Mouse (Mus musculus) thymus, postnatal 10 days (tissue): ENCODE results near the gene Fcnb.

ENCODE experiments used
- DNase-seq, 2 experiments: peaks; one replicate each; pipeline ENCODE4 v3.0.0; 2021; ENCODE audit warnings: low spot score in 2 of 2

The Fcnb gene

DNA sequence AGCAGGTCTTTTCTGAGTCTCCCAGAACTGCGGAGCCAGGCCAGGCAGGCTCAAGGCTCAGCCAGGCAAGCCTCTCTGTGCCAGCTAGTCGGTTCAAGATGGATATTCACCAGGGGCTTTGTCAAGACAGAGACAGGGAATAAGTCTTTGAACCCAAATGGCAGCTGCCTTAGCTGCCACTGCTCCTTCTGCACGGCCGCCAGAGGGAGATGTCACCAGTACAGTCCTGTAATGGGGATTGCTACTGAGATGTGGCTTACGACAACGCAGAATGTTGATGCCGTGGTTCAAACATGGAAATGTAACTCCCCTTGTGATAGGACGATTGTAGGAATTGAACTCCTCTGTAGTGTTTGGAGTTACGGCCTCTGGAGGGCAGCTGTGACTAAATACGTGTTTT, 1.4 kb upstream of the Fcnb start:
- DNase-seq, result no peak

DNA sequence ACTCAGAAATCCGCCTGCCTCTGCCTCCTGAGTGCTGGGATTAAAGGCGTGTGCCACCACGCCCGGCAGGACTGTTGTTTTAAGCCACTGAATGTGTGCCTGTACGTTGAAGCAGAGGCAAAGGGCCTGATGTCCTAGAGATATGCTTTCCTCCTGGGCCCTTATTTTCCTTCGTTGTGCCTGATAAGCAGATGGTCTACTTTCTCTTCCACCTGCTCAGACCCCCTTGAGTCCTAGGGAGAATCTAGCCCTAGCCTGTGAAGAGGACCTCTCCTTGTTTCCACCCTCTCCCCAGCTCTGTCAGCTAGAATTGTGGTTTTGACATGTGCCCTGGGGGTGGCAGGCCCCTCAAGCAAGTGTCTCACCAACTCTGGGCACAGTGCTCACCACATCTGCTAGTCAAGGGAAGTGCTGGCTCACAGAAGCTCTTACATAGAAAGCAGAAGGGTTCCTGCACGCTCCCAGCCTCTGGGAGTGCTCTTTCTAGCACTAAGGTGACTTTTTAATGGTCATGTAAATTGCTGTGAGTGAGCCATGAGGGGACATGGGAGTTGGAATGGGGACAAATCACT, 9.0 kb downstream of the Fcnb start:
- DNase-seq, result no peak

DNA sequence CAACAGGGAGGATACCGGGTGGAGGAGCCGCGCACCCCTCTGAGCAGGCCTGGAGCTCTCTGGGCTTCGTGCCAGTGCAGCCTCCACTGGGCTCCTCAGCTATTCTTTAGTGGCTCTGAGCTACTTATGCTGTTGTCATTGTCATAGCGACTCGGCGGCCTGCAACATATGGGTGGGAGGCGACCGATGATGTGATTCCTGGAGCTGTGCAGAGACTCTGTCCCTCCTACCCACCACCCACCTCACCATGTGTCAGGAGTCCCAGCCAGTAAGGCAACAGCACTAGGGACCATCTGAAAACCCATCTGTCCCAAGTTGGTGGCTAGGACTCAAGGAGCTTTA, 16.2 kb downstream of the Fcnb start:
- DNase-seq, result no peak

DNA sequence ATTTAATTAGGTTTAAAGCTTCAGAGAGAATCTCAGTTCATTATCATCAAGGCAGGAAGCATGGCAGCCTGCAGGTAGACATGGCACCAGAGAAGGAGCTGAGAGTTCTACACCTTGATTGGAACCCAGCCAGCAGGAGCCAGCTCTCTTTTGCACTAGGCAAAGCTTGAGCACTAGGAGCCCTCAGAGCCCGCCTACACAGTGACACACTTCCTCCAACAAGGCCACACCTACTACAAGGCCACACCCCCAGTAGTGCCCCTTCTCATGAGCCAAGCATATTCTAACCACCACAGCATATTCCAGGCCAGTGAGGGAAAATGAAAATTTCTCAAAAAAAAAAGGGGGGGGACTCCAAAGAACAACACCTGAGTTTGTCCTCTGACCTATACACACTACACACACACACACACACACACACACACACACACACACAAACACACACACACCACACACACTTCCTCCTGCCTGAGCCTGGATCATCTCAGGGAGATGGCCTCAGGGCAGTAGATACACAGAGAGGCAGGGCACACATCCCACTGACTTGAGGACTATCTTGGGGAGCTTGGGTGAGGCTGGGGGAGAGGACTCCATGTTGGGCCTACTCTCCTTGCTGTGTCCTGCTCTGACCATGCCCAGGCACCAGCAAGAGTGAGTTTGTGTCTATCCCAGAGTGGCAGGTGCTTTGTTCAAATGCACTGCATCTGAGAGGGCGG, 16.7 kb downstream of the Fcnb start:
- DNase-seq, result no peak

DNA sequence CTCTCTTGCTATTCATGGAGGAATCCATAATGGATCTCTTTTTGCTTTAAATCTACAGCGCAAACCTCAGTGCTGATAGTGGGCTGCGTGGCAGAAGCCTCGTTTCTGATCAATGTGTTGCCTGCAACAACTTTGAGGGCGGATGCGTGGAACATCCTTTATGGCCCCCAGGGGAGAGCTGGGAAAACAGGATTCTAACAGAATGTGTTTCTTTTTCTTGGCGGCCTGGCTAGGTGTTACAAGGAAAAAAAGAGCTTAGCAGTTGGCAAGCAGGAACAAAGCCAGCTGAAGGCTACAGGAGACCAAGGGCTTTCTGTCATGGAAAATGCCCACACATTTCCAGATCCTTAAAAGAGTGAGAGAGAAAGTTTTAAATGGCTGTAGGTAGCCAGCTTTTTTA, 17.5 kb downstream of the Fcnb start:
- no peak for DNase-seq

DNA sequence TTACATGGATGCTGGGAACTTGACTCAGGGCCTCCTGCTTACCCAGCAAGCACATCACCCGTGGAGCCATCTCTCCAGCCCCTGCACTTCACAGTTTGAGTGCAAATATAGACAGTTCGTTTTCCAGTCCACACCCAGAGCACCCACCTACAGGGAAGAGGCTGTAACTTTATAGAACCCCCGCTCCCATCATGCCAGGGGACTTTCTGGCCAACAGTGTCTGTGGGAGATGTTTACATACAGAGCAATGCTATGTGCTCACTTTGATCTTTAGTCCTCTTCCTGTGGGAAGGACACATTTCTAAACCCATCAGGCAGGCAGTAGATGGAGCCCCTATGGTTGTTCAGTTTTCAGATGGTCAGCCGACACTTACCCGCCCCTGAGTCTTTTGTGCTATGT, 18.0 kb downstream of the Fcnb start:
- DNase-seq, result no peak

DNA sequence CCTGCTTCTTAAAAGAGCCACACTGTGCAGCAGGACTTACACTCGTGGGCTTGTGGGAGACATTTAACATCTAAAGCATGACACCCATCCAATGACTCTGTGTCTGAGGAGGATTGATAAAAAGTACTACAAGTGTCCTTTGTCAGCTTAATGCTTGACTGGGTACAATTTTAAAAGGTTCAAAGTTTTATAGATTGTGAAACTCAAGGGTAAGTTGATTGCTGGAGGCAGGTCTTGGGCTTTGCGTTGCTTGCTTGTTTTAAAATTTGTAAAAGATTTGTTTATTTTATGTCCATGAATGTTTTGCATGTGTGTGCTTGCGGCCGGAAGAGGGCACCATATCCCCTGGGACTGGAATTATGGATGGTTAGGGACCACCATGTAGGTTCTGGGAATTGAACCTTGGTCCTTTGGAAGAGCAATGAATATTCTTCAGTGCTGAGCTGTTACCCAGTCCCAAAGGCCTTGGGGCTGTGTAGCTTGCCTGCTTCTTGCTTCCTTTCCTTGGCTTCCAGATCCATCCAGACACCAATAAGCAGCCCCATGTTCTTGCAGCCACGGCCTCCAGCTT, 19.5 kb downstream of the Fcnb start:
- DNase-seq, result no peak

DNA sequence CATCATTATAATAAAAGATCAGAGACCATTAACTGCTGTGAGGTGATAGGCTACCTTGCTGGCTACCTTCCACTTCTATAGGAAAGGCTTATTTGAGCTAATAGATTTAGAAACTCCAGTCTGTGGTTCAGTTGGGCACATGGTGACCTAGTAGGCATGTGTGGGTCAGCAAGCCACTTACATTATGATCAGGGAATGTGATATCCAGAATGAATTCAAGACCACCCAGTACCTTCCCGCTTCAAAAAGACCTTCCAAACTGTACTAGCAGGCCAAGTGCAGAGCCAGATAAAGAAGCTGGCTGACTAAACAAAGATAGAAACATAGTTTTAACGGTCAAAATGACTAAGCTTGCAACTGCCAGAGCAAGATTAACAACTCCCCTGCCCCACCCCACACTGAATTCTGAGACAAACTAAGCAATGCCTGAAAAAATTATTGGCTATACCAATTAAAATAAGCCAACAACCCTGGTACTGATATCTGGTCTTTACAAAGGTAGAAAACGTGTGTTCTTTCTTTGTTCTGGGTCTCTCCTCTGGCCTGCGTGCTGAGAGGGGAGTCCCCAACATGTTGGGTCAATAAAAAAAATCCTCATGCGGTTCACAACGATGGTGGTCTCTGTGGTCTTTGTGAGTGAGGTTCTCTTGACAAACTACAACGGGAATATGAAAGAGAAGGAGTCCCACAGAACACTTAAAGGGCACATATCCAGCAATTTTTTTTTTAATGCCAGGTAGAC, 20.2 kb downstream of the Fcnb start:
- no peak for DNase-seq

DNA sequence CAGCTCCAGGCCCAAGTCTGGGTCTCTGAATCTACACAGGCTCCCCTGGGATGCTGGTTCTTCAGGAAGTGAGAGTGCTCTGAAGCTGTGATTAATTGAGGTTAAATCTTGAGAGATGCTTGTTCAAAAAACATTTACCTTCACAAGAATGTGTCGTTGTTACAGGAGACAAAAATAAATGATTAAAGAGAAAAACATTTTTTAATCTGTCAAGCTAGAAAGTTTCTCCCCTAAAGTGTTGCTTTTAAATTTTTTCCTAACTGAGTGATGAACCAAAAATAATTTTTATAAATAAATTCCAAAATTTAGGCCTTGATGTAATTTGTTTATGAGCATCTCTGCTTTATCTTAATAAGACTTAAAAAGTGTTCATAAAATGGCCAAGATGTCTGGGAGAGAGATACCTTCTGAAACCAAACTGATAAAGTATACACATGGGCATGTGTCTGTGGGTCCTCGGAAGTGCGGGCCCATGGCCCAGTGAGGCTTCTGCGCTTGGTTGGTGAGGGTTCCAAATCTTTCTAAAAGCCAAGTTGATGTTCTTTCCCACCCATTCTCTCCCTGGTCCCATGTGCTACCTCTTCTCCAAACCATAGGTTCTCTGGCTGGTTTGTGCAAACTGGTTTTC, 20.9 kb downstream of the Fcnb start:
- no peak for DNase-seq

DNA sequence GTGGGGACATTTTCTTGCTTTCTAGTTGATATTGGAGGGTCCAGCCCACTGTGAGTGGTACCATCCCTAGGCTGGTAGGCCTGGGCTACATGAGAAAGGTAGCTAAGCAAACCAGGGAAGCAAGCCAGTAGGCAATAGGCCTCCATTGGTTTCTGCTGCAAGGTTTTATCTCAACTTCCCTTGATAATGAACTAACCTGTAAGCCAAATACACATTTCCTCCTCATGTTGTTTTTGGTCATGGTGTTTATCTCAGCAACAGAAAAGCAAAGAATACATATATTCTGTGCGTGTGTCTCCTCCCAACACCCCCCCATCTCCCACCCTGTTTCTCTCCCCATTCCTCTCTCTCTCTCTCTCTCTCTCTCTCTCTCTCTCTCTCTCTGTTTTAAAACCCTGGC, 24.8 kb downstream of the Fcnb start:
- no peak for DNase-seq

DNA sequence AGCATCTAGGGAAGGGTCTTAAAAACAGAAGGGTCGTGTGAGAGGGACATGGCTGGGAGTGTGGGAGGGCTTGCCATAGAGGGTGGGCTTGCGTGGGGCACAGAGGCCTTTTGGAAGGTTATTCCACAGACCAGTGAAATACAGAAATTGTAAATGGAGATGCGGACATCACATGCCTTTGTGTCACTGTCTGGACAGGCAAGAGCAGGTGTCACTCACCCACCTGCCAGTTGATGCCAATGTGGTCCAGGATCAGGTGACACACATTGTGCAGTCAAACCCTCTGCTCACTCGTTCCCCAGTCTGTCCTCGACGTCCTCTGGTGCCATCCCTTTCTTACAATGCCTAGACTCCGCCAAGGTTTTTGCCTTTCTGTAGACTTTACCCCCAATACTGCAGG, 37.6 kb downstream of the Fcnb start:
- DNase-seq, result no peak

DNA sequence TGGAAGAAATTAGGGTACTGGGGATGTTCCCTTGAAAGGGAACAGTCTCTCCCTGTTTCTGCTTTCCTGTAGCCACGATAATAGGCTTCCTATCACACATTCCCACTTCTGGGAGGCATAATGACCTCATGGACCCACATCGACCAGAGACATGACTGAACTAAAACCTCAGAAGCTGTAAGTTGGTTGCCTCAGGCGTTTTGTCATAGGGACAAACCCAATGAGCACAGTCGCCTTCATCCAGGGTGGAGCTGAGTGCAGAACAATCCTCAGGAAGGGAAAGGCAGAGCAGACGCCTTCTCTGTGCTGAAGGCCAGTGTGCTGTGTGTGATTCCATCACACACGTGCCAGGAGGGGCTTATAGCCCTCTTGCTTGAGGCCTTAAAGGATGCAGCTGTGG, 38.4 kb downstream of the Fcnb start:
- no peak for DNase-seq

DNA sequence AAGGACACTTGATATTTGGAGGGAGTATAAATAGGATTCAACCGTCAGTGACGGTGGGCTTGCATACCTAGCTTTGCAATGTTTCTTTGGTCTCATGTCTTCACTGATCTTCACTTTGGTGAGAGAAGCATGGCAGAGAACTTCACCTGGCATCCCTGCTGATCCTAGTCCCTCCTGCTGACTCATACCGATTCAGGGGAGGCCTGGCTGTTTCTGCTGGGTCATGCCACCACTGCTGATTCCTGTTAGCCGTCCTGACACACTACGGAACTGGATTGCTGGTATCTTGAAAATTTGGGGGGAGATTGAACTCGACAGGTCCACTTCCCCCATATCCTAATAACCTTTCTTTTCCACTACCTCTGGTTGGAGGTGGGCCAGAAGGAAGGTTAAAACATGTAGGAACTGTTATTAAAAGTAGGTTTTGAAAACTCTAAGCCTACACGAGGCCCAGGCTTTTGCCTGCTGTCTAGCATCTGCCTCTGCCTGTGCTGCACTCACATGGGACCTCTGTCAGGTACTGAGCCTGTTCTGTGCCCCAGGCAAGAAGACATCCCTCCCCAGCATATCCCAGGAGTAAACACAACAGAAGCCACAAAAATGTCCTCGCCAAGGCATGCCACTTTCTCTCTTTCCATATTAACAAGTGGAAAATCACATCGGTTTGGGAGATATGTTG, 39.6 kb downstream of the Fcnb start:
- no peak for DNase-seq

DNA sequence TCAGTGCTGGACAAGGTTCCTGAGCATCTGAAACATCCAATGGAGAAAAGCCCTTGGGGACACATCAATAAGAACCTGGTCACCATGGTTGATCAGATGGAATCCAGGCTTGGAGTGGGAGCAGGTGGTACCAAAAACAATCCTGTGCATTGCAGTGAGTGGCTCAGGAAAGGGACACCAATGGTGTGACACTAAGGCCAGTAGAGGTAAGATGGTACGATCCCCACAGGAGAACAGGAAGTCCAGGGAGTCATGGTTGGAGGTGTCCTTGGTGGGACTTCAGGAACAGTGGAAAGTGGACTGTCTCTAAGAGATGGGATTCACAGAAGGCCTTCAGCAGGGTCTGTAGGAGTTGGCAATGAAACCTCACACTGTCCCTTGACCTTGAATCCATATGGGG, 44.2 kb downstream of the Fcnb start:
- DNase-seq, result no peak

DNA sequence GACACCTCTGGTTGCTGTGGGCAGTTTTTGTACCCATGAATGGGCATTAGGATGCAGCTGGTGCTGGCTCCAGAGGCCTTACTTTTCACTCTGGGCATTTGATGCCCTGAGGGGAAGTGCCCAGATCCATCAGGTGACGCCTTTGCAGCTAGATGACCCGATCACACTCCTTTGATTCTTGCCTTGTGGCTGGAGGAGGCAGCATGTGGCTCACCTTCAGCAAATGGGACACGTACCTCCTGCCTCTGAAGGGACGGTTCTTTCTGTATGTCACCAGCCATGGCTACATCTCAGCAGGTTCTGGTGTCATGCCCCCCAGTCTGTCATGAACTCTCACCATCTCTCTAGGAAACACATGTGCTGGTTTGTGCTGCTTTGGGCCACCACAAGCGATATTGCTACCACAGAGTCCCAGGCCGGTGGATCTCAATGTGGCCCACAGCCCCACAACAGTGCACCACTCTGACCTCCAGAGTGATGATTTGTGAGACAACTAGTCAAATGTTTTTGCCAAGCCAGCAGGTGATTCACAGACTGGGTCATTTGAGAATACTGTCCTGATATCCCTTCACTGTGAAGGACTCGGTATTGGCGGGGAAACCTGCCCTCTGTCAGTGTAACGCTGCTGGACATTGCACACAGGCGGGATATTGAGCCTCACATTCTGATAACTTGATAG, 44.9 kb downstream of the Fcnb start:
- DNase-seq, result no peak

DNA sequence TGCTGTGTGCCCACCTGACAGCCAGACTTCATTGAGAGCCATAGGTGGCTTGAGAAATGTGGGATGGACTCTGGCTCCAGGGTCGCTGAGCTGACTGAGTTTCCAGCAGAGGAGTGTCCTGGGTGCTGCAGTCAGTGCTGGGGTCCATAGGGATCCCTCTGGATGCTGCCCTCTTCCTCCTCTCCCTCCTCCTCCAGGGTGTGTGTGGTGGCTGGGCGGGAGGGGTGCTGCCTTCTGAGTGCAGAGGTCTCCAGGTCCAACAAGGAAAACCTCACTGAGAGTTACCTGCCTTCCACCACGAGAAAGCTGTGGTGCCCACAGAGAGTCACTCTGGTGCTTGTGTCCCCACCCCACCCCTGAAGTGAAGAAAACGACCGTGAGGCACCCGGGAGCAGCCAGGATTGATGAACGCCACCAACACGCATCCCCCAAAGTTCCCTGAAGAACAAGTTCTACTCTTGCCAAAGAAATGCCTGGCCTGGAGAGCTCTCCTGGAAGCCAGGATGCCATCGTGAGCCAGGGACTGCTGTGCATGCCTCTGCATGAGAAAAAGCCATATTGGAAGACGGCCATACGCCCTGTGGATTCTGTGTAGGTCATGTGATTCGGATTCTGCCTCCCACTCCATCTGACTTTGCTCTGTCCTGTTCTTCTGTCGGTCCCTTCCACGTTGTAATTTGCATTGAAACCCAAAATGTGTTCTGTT, 46.1 kb downstream of the Fcnb start:
- no peak for DNase-seq

DNA sequence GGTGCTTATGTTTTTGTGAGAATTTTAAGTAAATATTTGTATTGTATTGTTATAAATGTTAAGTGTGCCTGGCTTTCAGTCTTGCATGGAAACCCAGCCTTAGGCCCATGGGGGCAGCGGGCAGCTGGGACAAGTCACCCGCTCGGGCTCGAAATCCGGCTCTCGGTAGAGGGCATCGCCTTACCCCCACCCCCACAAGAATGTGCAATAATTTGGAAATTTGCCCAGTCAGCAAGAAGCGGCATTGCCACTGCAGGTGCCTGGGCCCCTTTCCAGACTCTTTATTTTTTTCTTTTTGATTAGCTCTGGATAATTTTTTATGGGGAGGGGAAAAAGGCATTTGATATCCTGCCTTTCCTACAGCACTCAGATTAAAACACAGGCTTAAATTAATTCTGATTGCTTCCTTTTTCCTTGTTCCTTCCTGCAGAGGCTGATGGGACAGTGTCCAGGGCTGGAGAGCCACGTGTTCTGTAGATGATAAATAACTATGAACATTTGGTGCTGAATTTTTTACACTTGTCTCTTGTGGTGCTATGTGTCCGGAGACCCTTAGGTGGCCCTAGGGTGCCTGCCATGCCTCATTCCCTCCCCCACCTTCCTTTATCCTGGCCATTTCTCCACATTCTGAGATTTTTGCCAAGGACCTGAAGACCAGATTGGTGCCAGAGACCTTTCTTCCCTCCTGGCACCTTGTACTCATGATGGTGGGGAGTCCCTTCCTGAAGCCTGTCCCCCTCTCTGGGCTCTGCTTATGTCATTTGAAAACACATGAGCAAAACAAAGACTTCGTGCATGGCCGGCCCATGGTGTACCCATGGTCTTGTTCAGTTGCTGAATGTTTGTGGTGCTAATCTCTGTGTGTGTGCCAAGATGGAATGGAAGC, 46.9 kb downstream of the Fcnb start:
- DNase-seq, result no peak

DNA sequence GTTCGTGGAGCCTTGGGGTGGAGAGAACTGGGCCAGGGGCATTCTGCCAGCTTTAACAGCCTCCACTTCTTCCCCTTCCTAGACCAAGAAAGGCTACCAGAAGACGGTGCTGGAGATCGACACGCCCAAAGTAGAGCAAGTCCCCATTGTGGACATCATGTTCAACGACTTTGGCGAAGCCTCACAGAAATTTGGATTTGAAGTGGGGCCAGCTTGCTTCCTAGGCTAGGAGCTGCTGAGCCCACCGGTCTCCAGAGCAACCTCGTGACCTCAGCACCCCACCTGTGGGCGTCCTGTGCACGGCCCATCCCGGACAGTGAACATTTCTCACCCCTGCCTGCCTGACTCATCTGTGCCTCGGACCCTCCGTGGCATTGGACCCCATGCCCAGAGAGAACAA, 47.9 kb downstream of the Fcnb start:
- DNase-seq, result no peak

DNA sequence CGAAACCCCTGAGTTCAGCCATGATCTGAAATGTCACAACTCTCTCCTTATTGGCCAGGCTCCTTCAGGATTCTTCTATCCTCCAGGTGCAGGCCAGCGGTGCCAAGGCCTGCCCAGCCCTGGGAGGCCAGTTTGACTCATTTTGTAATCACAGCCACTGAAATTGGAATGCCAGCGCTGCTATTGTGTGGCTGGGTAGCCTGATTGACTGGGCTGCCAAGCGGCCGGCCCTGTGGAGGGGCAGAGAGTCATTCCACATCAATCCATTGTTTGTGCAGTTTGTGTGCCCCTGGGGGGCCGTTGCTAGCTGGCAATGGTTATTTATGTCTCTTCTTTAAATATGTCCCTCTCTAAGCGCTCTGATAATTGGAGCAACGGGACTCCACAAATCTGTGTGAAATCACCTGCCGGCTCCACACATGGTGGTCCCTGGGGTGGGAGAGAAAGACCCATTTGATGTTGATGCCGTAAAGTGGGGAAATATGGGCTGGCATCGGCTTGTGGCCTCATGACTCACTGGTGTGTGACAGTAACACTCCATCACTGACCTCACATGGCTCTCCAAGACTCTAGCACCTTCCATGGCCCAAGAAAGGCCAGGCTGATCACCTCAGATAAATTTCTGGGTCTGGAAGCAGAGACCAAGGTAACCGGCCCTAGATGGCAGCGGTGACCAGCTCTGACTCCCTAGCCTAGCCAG, 50.5 kb downstream of the Fcnb start:
- DNase-seq, result no peak
